Mouse (Mus musculus): Measurements from ENCODE around the gene Gm20388. TPM values are rescaled to one million over a fixed set of nuclear protein-coding genes. Genes with fewer than 3 reads are reported as not detected.

Gm20388 gene
- polyA plus RNA-seq, 1 experiment from 2014 or later, result not detected

GRCm38 (mm10) chr8:121935341-121936294, 2025.0 kb downstream of the Gm20388 start:
- Histone ChIP-seq H3K4me1 (replicated peaks; ENCODE audit: control insufficient read depth, insufficient read depth, low read length) (no peaks in the 10 kb centered on the region), H3K36me3 (ENCODE audit: control insufficient read depth, insufficient read depth) (no peaks in the 10 kb centered on the region), H3K9ac (ENCODE audit: low read depth, low read length) (no peak overlapping the region), H3K4me2 (replicated peaks; ENCODE audit: low read depth) (no peak overlapping the region), H3K27ac (ENCODE audit: low read depth, low read length) (no peak overlapping the region), H3K27me3 (replicated peaks; ENCODE audit: control insufficient read depth, insufficient read depth, low read length) (no peaks in the 10 kb centered on the region), H3K4me3 (ENCODE audit: low read depth, low read length) (no peak overlapping the region), H3K9me3 (ENCODE audit: control insufficient read depth) (no peaks in the 10 kb centered on the region)
- TF ChIP-seq CTCF (IDR thresholded peaks at IDR 0.05; ENCODE audit: low read depth), result peak; percentile 64
- ATAC-seq, result no peak
- 60% methylated on average over 12 of the region's 12 CpGs for WGBS

- Histone ChIP-seq H3K4me3 (ENCODE audit: low read depth, low read length) (no peak overlapping the region), H3K4me2 (replicated peaks; ENCODE audit: low read depth) (no peak overlapping the region), H3K9me3 (ENCODE audit: control insufficient read depth) (no peaks in the 10 kb centered on the region), H3K9ac (ENCODE audit: low read depth, low read length) (no peak overlapping the region), H3K36me3 (ENCODE audit: control insufficient read depth, insufficient read depth) (no peaks in the 10 kb centered on the region), H3K27me3 (replicated peaks; ENCODE audit: control insufficient read depth, insufficient read depth, low read length) (no peaks in the 10 kb centered on the region), H3K4me1 (replicated peaks; ENCODE audit: control insufficient read depth, insufficient read depth, low read length) (no peaks in the 10 kb centered on the region), H3K27ac (ENCODE audit: low read depth, low read length) (no peak overlapping the region)
- WGBS, result 61% methylated on average over 14 of the region's 14 CpGs
- ATAC-seq, result no peak
- no peak for TF ChIP-seq CTCF (IDR thresholded peaks at IDR 0.05; ENCODE audit: low read depth)
These were observed 2025.8 kb downstream of the Gm20388 start for GRCm38 (mm10) chr8:121936391-121936790.

GRCm38 (mm10) chr8:121938732-121939131, 2028.1 kb downstream of the Gm20388 start:
- H3K27ac ChIP-seq (ENCODE audit: low read depth, low read length), result no peak overlapping the region
- H3K4me3 ChIP-seq (ENCODE audit: low read depth, low read length), result no peak overlapping the region
- H3K4me1 ChIP-seq (replicated peaks; ENCODE audit: control insufficient read depth, insufficient read depth, low read length), result no peaks in the 10 kb centered on the region
- no peaks in the 10 kb centered on the region for H3K27me3 ChIP-seq (replicated peaks; ENCODE audit: control insufficient read depth, insufficient read depth, low read length)
- no peaks in the 10 kb centered on the region for H3K9me3 ChIP-seq (ENCODE audit: control insufficient read depth)
- ATAC-seq, result no peak
- TF ChIP-seq CTCF (IDR thresholded peaks at IDR 0.05; ENCODE audit: low read depth), result no peak
- H3K4me2 ChIP-seq (replicated peaks; ENCODE audit: low read depth), result no peak overlapping the region
- WGBS, result 73% methylated on average over 7 of the region's 7 CpGs
- no peak overlapping the region for H3K9ac ChIP-seq (ENCODE audit: low read depth, low read length)
- H3K36me3 ChIP-seq (ENCODE audit: control insufficient read depth, insufficient read depth), result no peaks in the 10 kb centered on the region

GRCm38 (mm10) chr8:121943057-121943540, 2032.5 kb downstream of the Gm20388 start:
- no peak overlapping the region for H3K27ac ChIP-seq (ENCODE audit: low read depth, low read length)
- no peaks in the 10 kb centered on the region for H3K4me1 ChIP-seq (replicated peaks; ENCODE audit: control insufficient read depth, insufficient read depth, low read length)
- no peak overlapping the region for H3K9ac ChIP-seq (ENCODE audit: low read depth, low read length)
- H3K27me3 ChIP-seq (replicated peaks; ENCODE audit: control insufficient read depth, insufficient read depth, low read length), result no peaks in the 10 kb centered on the region
- H3K4me3 ChIP-seq (ENCODE audit: low read depth, low read length), result no peak overlapping the region
- no peak for ATAC-seq
- TF ChIP-seq CTCF (IDR thresholded peaks at IDR 0.05; ENCODE audit: low read depth), result no peak
- H3K4me2 ChIP-seq (replicated peaks; ENCODE audit: low read depth), result no peak overlapping the region
- H3K9me3 ChIP-seq (ENCODE audit: control insufficient read depth), result no peaks in the 10 kb centered on the region
- H3K36me3 ChIP-seq (ENCODE audit: control insufficient read depth, insufficient read depth), result no peaks in the 10 kb centered on the region
- 24% methylated on average over 2 of the region's 2 CpGs for WGBS

GRCm38 (mm10) chr8:121943716-121944115, 2033.1 kb downstream of the Gm20388 start:
- H3K9ac ChIP-seq (ENCODE audit: low read depth, low read length), result no peak overlapping the region
- no peaks in the 10 kb centered on the region for H3K27me3 ChIP-seq (replicated peaks; ENCODE audit: control insufficient read depth, insufficient read depth, low read length)
- H3K27ac ChIP-seq (ENCODE audit: low read depth, low read length), result no peak overlapping the region
- no peak overlapping the region for H3K4me2 ChIP-seq (replicated peaks; ENCODE audit: low read depth)
- H3K9me3 ChIP-seq (ENCODE audit: control insufficient read depth), result no peaks in the 10 kb centered on the region
- WGBS, result 80% methylated on average over 8 of the region's 8 CpGs
- no peaks in the 10 kb centered on the region for H3K36me3 ChIP-seq (ENCODE audit: control insufficient read depth, insufficient read depth)
- no peak overlapping the region for H3K4me3 ChIP-seq (ENCODE audit: low read depth, low read length)
- TF ChIP-seq CTCF (IDR thresholded peaks at IDR 0.05; ENCODE audit: low read depth), result no peak
- no peaks in the 10 kb centered on the region for H3K4me1 ChIP-seq (replicated peaks; ENCODE audit: control insufficient read depth, insufficient read depth, low read length)
- no peak for ATAC-seq

- H3K27me3 ChIP-seq (replicated peaks; ENCODE audit: control insufficient read depth, insufficient read depth, low read length), result no peaks in the 10 kb centered on the region
- H3K36me3 ChIP-seq (ENCODE audit: control insufficient read depth, insufficient read depth), result no peaks in the 10 kb centered on the region
- no peak for ATAC-seq
- no peaks in the 10 kb centered on the region for H3K4me1 ChIP-seq (replicated peaks; ENCODE audit: control insufficient read depth, insufficient read depth, low read length)
- TF ChIP-seq CTCF (IDR thresholded peaks at IDR 0.05; ENCODE audit: low read depth), result no peak
- H3K4me3 ChIP-seq (ENCODE audit: low read depth, low read length), result no peak within 1 kb of the TSS
- no peak within 1 kb of the TSS for H3K9ac ChIP-seq (ENCODE audit: low read depth, low read length)
- H3K9me3 ChIP-seq (ENCODE audit: control insufficient read depth), result no peaks in the 10 kb centered on the region
- H3K4me2 ChIP-seq (replicated peaks; ENCODE audit: low read depth), result no peak within 1 kb of the TSS
- H3K27ac ChIP-seq (ENCODE audit: low read depth, low read length), result no peak within 1 kb of the TSS
These were observed 2034.2 kb downstream of the Gm20388 start, which contains the start of gene Car5a for GRCm38 (mm10) chr8:121944831-121945230. Gene Car5a, minus strand, starts transcription at chr8:121944904.
